Mouse (Mus musculus) forebrain, embryonic 11.5 days (tissue): ENCODE measurements around the gene Trex2. TPM values are rescaled to one million over a fixed set of nuclear protein-coding genes. Genes with fewer than 3 reads are reported as not detected.

ENCODE experiments used
- ATAC-seq: fragments of 200-750 bp; cut with Nextera tagmentation; replicated peaks from 2 replicates; pipeline ENCODE4 v1.8.0; 2017; ENCODE audit warnings: moderate TSS enrichment; ENCODE audit not compliant: low FRiP score
- DNase-seq: peaks from one replicate; pipeline ENCODE4 v3.0.0-alpha.2; 2017; ENCODE audit warnings: low spot score
- H3K27ac ChIP-seq: fragments of 300-500 bp; sonication (generic); 2 replicates; pipeline ENCODE4 v1.5.1; 2014; ENCODE audit warnings: low read depth, low read length
- H3K27me3 ChIP-seq: fragments of 300-500 bp; sonication (generic); 2 replicates; pipeline ENCODE4 v1.6.1; 2014; ENCODE audit warnings: mild to moderate bottlenecking, low read length, mixed read lengths; ENCODE audit not compliant: control insufficient read depth, insufficient read depth
- H3K36me3 ChIP-seq: fragments of 300-500 bp; sonication (generic); 2 replicates; pipeline ENCODE4 v1.6.1; 2014; ENCODE audit warnings: mild to moderate bottlenecking, low read length, moderate library complexity, mixed read lengths; ENCODE audit not compliant: control insufficient read depth, insufficient read depth
- H3K4me1 ChIP-seq: fragments of 300-500 bp; sonication (generic); replicated peaks from 2 replicates; pipeline ENCODE4 v1.6.1; 2014; ENCODE audit warnings: low read length, mixed read lengths; ENCODE audit not compliant: control insufficient read depth, insufficient read depth
- H3K4me2 ChIP-seq: fragments of 300-500 bp; sonication (generic); 2 replicates; pipeline ENCODE4 v1.6.1; 2014; ENCODE audit warnings: low read depth, mild to moderate bottlenecking, low read length, moderate library complexity, mixed read lengths; ENCODE audit not compliant: severe bottlenecking
- H3K4me3 ChIP-seq: fragments of 300-500 bp; sonication (generic); 2 replicates; pipeline ENCODE4 v1.5.1; 2014; ENCODE audit warnings: low read depth, low read length
- H3K9ac ChIP-seq: fragments of 300-500 bp; sonication (generic); 2 replicates; pipeline ENCODE4 v1.6.1; 2014; ENCODE audit warnings: low read length
- H3K9me3 ChIP-seq: fragments of 300-500 bp; sonication (generic); 2 replicates; pipeline ENCODE4 v1.6.1; 2016; ENCODE audit warnings: low read length, mixed read lengths; ENCODE audit not compliant: control insufficient read depth
- WGBS: fragments of 180-500 bp; shearing (Covaris S2); extraction: QIAGEN DNeasy Blood & Tissue Kit; methylation state at CpG from one replicate; pipeline ENCODE4 v1.1.7; 2014; 5-methylcytosine and 5-hydroxymethylcytosine counted together
- polyA plus RNA-seq: library from polyadenylated mRNA; unstranded; fragments of >200 nt; fragmentation: Nextera tagmentation; extraction: Ambion mirVana; gene quantifications from 2 replicates; pipeline ENCODE4 v1.2.1, GENCODE M21; 2014

Trex2 gene
- polyA plus RNA-seq: not detected in 2 replicates

DNA sequence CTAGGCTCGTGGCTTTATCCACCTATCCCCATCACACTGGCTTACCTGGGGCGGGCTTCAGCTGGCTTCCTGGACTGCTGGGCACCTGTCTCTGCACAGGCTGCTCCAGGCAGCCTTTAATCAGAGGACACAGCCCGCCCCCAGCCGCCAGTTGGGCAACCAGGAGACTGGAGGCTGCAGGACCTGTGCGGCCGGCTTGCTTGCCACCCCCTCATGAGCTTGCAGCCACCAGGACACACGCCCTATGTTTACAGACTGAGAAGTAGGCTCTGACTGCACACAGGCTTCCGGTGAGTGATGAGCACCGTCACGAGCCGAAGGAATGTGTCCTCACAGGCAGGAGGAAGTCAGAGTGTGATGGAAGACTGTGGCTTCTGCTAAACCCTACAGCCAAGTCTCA is at the start of gene Trex2:
Gene Trex2 (minus strand): TSS at position 93 of the 400 bp plus-strand sequence.
- no peak for ATAC-seq
- Histone ChIP-seq H3K27ac (no peak within 1 kb of the TSS), H3K4me3 (no peak within 1 kb of the TSS), H3K36me3 (no peaks in the 10 kb centered on the region), H3K4me2 (no peak within 1 kb of the TSS), H3K9ac (no peak within 1 kb of the TSS), H3K9me3 (no peaks in the 10 kb centered on the region), H3K4me1 (no peaks in the 10 kb centered on the region), H3K27me3 (no peaks in the 10 kb centered on the region)
- WGBS: 88% methylated on average over 11 of the region's 11 CpGs
- DNase-seq: no peak

DNA sequence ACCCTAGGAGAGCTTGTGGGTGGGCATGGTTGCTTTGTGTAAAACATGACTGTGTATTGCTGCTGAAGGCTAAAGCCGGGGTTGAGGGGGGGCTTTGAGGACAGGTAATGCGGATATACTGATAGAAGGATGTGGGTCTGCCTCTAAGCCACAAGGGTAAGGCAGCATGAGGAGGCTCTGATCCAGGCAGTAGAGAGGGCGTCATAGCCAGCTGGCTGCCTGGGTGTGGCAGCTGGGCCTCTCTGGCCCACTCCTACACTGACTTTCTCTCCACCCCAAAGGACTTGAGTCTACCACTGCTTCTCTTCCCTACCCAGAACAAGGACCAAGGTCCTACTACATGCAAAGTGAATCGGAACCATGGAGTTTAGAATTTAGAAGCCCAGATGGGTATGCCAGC is 49.7 kb upstream of the Trex2 start:
- H3K36me3 ChIP-seq: no peaks in the 10 kb centered on the region
- H3K9ac ChIP-seq: no peak overlapping the region
- no peaks in the 10 kb centered on the region for H3K4me1 ChIP-seq
- ATAC-seq (no peak), DNase-seq (no peak)
- H3K27ac ChIP-seq: no peak overlapping the region
- 87% methylated on average over 4 of the region's 4 CpGs for WGBS
- H3K4me2 ChIP-seq: no peak overlapping the region
- no peaks in the 10 kb centered on the region for H3K27me3 ChIP-seq
- H3K9me3 ChIP-seq: no peaks in the 10 kb centered on the region
- no peak overlapping the region for H3K4me3 ChIP-seq

DNA sequence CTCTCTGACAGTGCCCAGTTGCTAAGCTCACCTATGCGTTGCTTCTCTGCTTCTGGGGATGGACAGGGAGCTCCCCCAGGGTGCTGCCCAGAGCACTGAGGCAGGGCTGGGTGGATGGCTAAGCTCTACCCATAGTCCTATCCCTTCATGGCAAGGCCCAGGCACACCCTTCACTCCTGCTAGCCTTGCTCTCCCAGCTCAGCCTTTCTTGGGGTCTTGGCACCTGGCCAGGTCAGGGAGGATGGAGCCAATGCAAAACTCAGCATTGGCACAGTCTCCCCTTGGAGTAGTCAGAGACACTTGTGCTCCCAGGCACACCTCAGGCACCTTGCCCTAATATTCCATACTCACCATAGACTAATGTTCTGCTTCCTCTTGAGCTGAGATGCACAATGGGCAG is 48.9 kb upstream of the Trex2 start:
- no peaks in the 10 kb centered on the region; the same call in 1 of the 2 replicates for H3K27me3 ChIP-seq
- no peak overlapping the region for H3K9ac ChIP-seq
- H3K4me1 ChIP-seq: no peaks in the 10 kb centered on the region
- no peaks in the 10 kb centered on the region for H3K9me3 ChIP-seq
- no peak overlapping the region for H3K4me2 ChIP-seq
- DNase-seq: no peak
- no peak overlapping the region for H3K4me3 ChIP-seq
- ATAC-seq: no peak
- H3K36me3 ChIP-seq: no peaks in the 10 kb centered on the region
- no peak overlapping the region for H3K27ac ChIP-seq
- 80% methylated on average over 1 of the region's 1 CpGs for WGBS

DNA sequence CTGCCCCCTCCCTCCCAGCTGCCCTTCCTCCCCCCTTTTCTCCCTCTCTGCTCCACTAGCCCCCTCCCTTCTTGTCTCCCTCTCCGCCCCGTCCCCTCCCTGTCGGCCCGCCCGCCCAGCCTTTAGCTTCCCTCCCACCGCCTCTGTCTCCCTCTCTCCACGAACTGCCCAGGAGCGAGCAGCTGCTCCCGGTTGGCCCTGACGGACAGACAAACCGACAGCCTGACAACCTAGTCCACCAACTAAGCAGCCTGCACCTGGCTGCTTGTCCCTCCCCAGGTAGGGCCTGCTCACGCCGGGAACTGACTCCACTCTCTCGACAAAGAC is 48.3 kb upstream of the Trex2 start, which contains the start of gene Bgn:
Gene Bgn (plus strand): TSS at position 119 of the 327 bp plus-strand sequence.
- no peaks in the 10 kb centered on the region; the same call in 1 of the 2 replicates for H3K27me3 ChIP-seq
- no peaks in the 10 kb centered on the region for H3K36me3 ChIP-seq
- H3K4me2 ChIP-seq: no peak within 1 kb of the TSS
- ATAC-seq (no peak), DNase-seq (no peak)
- no peak within 1 kb of the TSS for H3K27ac ChIP-seq
- H3K4me1 ChIP-seq: no peaks in the 10 kb centered on the region
- no peak within 1 kb of the TSS for H3K9ac ChIP-seq
- H3K4me3 ChIP-seq: no peak within 1 kb of the TSS
- WGBS: 32% methylated on average over 7 of the region's 14 CpGs
- H3K9me3 ChIP-seq: no peaks in the 10 kb centered on the region

DNA sequence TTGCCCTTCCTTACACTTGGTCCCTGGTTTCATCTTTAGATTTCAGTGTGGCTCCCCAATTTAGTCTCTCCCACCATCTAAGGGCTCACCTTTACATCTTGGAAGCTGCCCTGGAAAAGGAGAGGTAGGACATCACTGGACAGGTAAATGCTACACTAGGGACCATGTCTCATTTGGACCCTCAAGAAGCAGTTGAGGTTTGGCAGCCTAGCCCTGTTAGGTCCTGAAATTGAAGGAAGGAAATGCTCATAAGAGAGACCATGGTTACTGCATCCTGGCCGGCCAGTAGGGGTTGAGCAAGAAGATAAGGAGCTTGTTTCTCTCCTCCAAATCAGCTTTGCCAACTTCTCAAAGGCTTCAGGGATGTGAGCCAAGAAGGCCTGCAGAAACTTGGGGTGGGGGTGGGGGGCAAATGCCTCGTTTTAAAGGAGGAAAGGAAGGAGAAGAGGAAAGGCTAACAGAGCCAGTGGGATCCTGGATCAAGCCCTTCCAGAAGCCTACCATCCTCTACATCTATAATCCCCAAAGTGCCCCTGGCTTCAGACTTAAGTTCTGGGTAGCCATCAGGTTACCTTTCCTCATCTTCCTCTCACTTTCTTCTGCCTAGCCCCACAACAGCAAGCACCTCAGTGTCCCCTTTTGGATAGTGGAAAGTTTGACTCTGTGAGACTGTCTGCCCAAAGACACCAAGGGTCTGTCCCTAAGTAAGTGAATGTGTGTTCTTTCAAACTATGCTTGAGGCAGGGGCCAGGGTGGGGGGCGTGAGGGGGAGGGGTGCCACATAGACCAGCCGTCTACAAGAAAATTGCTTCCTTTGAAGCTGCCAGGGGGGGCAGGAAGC is 47.7 kb upstream of the Trex2 start:
- H3K4me3 ChIP-seq: no peak overlapping the region
- 41% methylated on average over 4 of the region's 4 CpGs for WGBS
- no peak overlapping the region for H3K27ac ChIP-seq
- H3K27me3 ChIP-seq: no peaks in the 10 kb centered on the region; the same call in 1 of the 2 replicates
- no peak overlapping the region for H3K9ac ChIP-seq
- DNase-seq: no peak
- no peak for ATAC-seq
- H3K36me3 ChIP-seq: no peaks in the 10 kb centered on the region
- no peaks in the 10 kb centered on the region for H3K9me3 ChIP-seq
- no peaks in the 10 kb centered on the region for H3K4me1 ChIP-seq
- no peak overlapping the region for H3K4me2 ChIP-seq

DNA sequence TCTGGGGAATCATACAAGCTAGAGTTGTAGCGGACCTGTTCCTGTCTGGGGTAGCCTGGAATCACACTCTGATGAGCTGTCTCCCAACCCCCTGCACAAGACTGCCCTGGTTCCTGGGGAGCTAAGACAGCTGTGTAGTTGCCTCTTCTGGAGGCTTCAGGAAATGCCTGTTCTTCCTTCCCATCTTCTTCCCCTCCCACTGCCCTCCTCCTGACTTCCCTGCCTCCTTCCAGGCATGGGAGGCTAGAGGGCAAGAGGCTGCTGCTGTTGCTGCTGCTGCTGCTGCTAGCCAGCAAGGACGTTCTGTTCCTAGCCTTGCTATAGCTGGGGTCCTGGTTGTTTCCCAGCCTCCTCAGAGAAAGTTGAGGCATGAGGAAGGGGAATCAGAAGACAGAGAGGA is 45.2 kb upstream of the Trex2 start:
- H3K9me3 ChIP-seq: no peaks in the 10 kb centered on the region

DNA sequence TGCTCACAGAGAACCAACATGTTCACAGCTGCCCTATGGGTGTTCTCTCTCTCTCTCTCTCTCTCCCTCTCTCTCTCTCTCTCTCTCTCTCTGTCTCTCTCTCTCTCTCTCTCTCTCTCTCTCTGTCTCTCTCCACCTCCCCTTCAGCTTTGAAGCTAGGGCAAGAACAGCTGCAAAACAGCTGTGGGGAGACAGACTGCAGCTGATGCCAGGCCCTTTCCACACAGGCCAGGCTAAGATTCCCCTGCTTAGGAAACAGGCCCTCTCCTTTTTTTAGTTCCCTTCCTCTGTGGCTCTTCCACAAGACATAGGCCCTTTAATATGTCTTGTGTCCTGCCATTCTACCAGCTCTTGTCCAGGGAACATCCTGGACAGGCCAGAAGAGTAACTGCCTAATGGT is 44.5 kb upstream of the Trex2 start:
- DNase-seq (no peak), ATAC-seq (no peak)
- H3K27ac ChIP-seq: no peak overlapping the region
- no peak overlapping the region for H3K4me3 ChIP-seq
- no peaks in the 10 kb centered on the region for H3K36me3 ChIP-seq
- no peaks in the 10 kb centered on the region; the same call in 1 of the 2 replicates for H3K27me3 ChIP-seq
- no peak overlapping the region for H3K4me2 ChIP-seq
- H3K9ac ChIP-seq: no peak overlapping the region
- H3K4me1 ChIP-seq: no peaks in the 10 kb centered on the region
- H3K9me3 ChIP-seq: no peaks in the 10 kb centered on the region

More for the DNA sequence above, 45.2 kb upstream of the Trex2 start:
- Histone ChIP-seq H3K27ac (no peak overlapping the region), H3K4me3 (no peak overlapping the region), H3K4me1 (no peaks in the 10 kb centered on the region), H3K27me3 (no peaks in the 10 kb centered on the region; the same call in 1 of the 2 replicates), H3K9ac (no peak overlapping the region), H3K4me2 (no peak overlapping the region), H3K36me3 (no peaks in the 10 kb centered on the region)
- ATAC-seq: no peak
- WGBS: 70% methylated on average over 2 of the region's 2 CpGs
- DNase-seq: no peak

DNA sequence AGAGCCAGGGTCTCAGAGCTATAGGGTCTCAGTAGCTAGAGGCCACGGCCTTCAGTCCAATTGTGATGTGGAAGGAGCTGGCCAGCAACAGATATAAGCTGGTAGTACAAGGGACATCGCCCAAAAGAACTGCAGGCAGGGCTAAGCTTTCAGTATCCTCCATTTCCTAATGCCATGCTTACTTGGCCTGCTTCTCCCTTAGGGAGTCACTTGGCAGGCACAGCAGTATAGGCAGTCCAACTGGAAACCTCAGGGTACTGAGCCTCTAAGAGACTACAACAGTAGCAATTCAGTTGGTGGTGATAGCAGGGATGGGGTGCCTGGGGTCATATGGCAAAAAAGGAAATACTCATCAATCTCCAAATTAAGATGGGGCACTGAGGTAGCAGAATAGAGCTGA is 42.4 kb upstream of the Trex2 start:
- DNase-seq (no peak), ATAC-seq (no peak)
- Histone ChIP-seq H3K27me3 (no peaks in the 10 kb centered on the region; the same call in 1 of the 2 replicates), H3K9me3 (no peaks in the 10 kb centered on the region), H3K4me2 (no peak overlapping the region), H3K4me1 (no peaks in the 10 kb centered on the region), H3K9ac (no peak overlapping the region), H3K4me3 (no peak overlapping the region), H3K27ac (no peak overlapping the region), H3K36me3 (no peaks in the 10 kb centered on the region)
- 77% methylated on average over 2 of the region's 2 CpGs for WGBS

DNA sequence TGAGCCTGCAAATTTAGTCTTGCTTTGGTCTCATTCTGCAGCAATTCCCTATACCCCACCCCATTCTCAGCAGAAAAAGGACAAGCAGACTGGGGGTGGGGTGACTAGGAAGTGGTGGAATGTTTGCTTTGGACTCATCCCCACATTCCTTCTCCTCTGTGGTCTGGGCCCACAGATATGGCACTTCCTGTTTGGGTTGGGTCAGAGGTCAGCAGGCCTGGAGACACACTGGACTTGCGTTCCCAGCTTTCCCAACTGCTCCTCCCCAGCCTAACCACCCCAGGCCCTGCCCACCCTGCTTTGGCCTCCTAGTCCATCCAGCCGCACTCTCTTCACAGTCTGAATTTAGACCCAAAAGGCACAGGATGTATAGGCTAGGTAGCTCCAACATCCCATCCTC is 41.5 kb upstream of the Trex2 start:
- WGBS: 70% methylated on average over 2 of the region's 2 CpGs

More for the DNA sequence above, 41.5 kb upstream of the Trex2 start:
- Histone ChIP-seq H3K36me3 (no peaks in the 10 kb centered on the region), H3K27ac (no peak overlapping the region), H3K9ac (no peak overlapping the region), H3K4me3 (no peak overlapping the region), H3K27me3 (no peaks in the 10 kb centered on the region; the same call in 1 of the 2 replicates), H3K4me2 (no peak overlapping the region), H3K4me1 (no peaks in the 10 kb centered on the region), H3K9me3 (no peaks in the 10 kb centered on the region)
- ATAC-seq (no peak), DNase-seq (no peak)
